Comparison of ENCODE assay signal across 9 mouse cellular contexts in the genomic region with DNA sequence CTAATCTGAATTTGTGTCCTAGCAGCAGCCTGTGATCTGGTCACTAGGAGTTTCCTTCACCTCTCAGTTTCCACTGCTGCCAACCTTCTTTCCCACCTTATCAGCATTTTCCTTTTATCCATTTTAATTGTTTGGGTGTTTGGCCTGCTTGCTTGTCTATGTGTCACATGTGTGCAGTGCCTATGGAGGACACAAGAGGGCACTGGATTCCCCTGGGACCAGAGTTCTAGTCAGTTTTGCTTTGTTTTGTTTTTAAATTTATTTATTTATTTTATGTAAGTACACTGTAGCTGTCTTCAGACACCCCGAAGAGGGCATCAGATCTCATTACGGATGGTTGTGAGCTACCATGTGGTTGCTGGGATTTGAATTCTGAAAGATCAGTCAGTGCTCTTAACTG. TPM values are rescaled to one million over a fixed set of nuclear protein-coding genes. Genes with fewer than 3 reads are reported as not detected.
DNase-seq lines count a peak whose midpoint lies in the region; ATAC-seq and TF ChIP-seq lines count a peak whose summit lies in the region.
"Had no signal": no experiment of that assay in that cellular context is flagged by ENCODE, and none has a peak within 500 bp of the region (broad histone marks: within the 10 kb centered on the region; RNA-seq: fewer than 3 reads in every experiment).

No protein-coding gene starts in this region.

- no peak overlapping the region for H3K4me2 ChIP-seq in kidney, embryonic 15.5 days
- no peak overlapping the region for H3K4me2 ChIP-seq in heart, embryonic 12.5 days

- TF ChIP-seq RAD21 in MEL (IDR thresholded peaks at IDR 0.05; ENCODE audit: low read depth, low read length) = peak; percentile 72

- peaks cover 16% of the 10 kb centered on the region; the same call in 1 of the 2 replicates for H3K4me1 ChIP-seq in kidney, adult 2 months (ENCODE audit: control insufficient read depth, insufficient read depth, low read length)
- H3K4me1 ChIP-seq in kidney, embryonic 15.5 days = no peaks in the 10 kb centered on the region
- H3K4me1 ChIP-seq in MEL (ENCODE audit: control insufficient read depth in 1 of 2, insufficient read depth in 2 of 2, low read length in 2 of 2) = no peaks in the 10 kb centered on the region
- H3K4me1 ChIP-seq in heart, embryonic 12.5 days (replicated peaks) = peaks cover 29% of the 10 kb centered on the region

- WGBS in kidney, adult 2 months = 77% methylated on average over 2 of the region's 2 CpGs
- 84% methylated on average over 2 of the region's 2 CpGs for WGBS in kidney, embryonic 15.5 days
- 80% methylated on average over 2 of the region's 2 CpGs for WGBS in heart, embryonic 12.5 days

- no peak for TF ChIP-seq EP300 in MEL (IDR thresholded peaks at IDR 0.05; ENCODE audit: low read depth in 1 of 2, low read length in 2 of 2)

- peak; percentile 29 for DNase-seq in kidney, adult 2 months
- peak; percentile 34 for DNase-seq in CD4-positive helper T cell, adult 2 months (ENCODE audit: low read depth, low spot score)
- peak; percentile 69 for DNase-seq in MEL (ENCODE audit: low read depth, low spot score)
- DNase-seq in lung, postnatal 36 days = peak; percentile 58
- DNase-seq in frontal cortex, postnatal 10 days (ENCODE audit: low spot score in 2 of 2) = no peak

- no peak for ATAC-seq in kidney, embryonic 15.5 days (replicated peaks; ENCODE audit: low FRiP score)
- no peak for ATAC-seq in activated CD4-positive, CD25-positive, alpha-beta regulatory T cell, adult 4 months
- no peak for ATAC-seq in heart, embryonic 12.5 days (ENCODE audit: insufficient number of reproducible peaks, low FRiP score)
- ATAC-seq: forebrain, embryonic 16.5 days had no signal

- peak; percentile 57 for TF ChIP-seq CTCF in kidney, adult 2 months (conservative IDR thresholded peaks at IDR 0.05; ENCODE audit: insufficient read depth, insufficient read length, low read depth, low read length)
- TF ChIP-seq CTCF in MEL (IDR thresholded peaks at IDR 0.05 in 2 of 3, conservative IDR thresholded peaks at IDR 0.05 in 1 of 3; ENCODE audit: control insufficient read depth in 1 of 3, insufficient read depth in 1 of 3, low read depth in 2 of 3, low read length in 3 of 3, poor library complexity in 1 of 3, severe bottlenecking in 1 of 3) = peak; percentile 65 to 78 (median 71)

- no peaks in the 10 kb centered on the region for H3K36me3 ChIP-seq in kidney, adult 2 months (ENCODE audit: control insufficient read depth, insufficient read depth, low read length)
- H3K36me3 ChIP-seq in kidney, embryonic 15.5 days = peaks cover 34% of the 10 kb centered on the region
- H3K36me3 ChIP-seq in MEL (ENCODE audit: control insufficient read depth in 1 of 2, insufficient read depth in 2 of 2, low read length in 2 of 2) = peaks cover 1 to 5% of the 10 kb centered on the region in 2 experiments; a peak in 3 of 4 replicates
- peaks cover 32% of the 10 kb centered on the region for H3K36me3 ChIP-seq in heart, embryonic 12.5 days

- no peaks in the 10 kb centered on the region for H3K27me3 ChIP-seq in kidney, adult 2 months (replicated peaks; ENCODE audit: control insufficient read depth, insufficient read depth, low read length)
- no peaks in the 10 kb centered on the region for H3K27me3 ChIP-seq in kidney, embryonic 15.5 days
- H3K27me3 ChIP-seq in MEL (ENCODE audit: control insufficient read depth in 1 of 2, insufficient read depth in 2 of 2, low read length in 2 of 2) = no peaks in the 10 kb centered on the region
- H3K27me3 ChIP-seq in heart, embryonic 12.5 days (replicated peaks) = no peaks in the 10 kb centered on the region

- H3K9ac ChIP-seq in kidney, embryonic 15.5 days = no peak overlapping the region
- no peak overlapping the region for H3K9ac ChIP-seq in MEL (ENCODE audit: control insufficient read depth, low read depth, low read length, poor library complexity, severe bottlenecking)
- no peak overlapping the region for H3K9ac ChIP-seq in heart, embryonic 12.5 days

- peaks cover 2% of the 10 kb centered on the region; the same call in 1 of the 2 replicates for H3K79me2 ChIP-seq in MEL (ENCODE audit: control insufficient read depth, insufficient read depth, low read length, poor library complexity)

- H3K4me3 ChIP-seq in kidney, adult 2 months (ENCODE audit: insufficient read depth, low read depth, low read length) = no peak overlapping the region
- H3K4me3 ChIP-seq in kidney, embryonic 15.5 days (replicated peaks) = no peak overlapping the region
- no peak overlapping the region for H3K4me3 ChIP-seq in MEL (ENCODE audit: control insufficient read depth in 1 of 2, insufficient read depth in 1 of 2, low read depth in 2 of 2, low read length in 2 of 2)
- H3K4me3 ChIP-seq in heart, embryonic 12.5 days = no peak overlapping the region

- TF ChIP-seq POLR2A in kidney, adult 2 months (IDR thresholded peaks at IDR 0.05; ENCODE audit: low read depth, low read length) = no peak
- TF ChIP-seq POLR2A in MEL (IDR thresholded peaks at IDR 0.05; ENCODE audit: control insufficient read depth in 1 of 2, insufficient read depth in 1 of 2, low read depth in 1 of 2, low read length in 2 of 2, poor library complexity in 1 of 2) = no peak

- H3K27ac ChIP-seq in kidney, adult 2 months (ENCODE audit: insufficient read depth, low read depth, low read length) = no peak overlapping the region
- no peak overlapping the region for H3K27ac ChIP-seq in kidney, embryonic 15.5 days
- no peak overlapping the region for H3K27ac ChIP-seq in MEL (ENCODE audit: control insufficient read depth, low read depth, low read length)
- no peak overlapping the region for H3K27ac ChIP-seq in heart, embryonic 12.5 days (ENCODE audit: poor library complexity, severe bottlenecking)

- no peaks in the 10 kb centered on the region for H3K9me3 ChIP-seq in kidney, embryonic 15.5 days (replicated peaks)
- no peaks in the 10 kb centered on the region for H3K9me3 ChIP-seq in MEL (replicated peaks; ENCODE audit: insufficient read depth, low read length)
- no peaks in the 10 kb centered on the region for H3K9me3 ChIP-seq in heart, embryonic 12.5 days (replicated peaks)

TF ChIP-seq in MEL, 35 proteins besides CTCF, POLR2A, EP300 and RAD21 (continues in another document):
- TF ChIP-seq POLR2AphosphoS2 (IDR thresholded peaks at IDR 0.05; ENCODE audit: low read length) (no peak), SMC3 (IDR thresholded peaks at IDR 0.05; ENCODE audit: low read depth, low read length) (peak; percentile 86), USF1 (IDR thresholded peaks at IDR 0.05; ENCODE audit: low read depth, low read length) (peak; percentile 45; the same call in 1 of the 2 replicates), HCFC1 (IDR thresholded peaks at IDR 0.05; ENCODE audit: low read depth, low read length) (no peak), NELFE (IDR thresholded peaks at IDR 0.05; ENCODE audit: low read depth, low read length) (no peak), UBTF (IDR thresholded peaks at IDR 0.05; ENCODE audit: borderline replicate concordance, insufficient read depth, low read depth, low read length) (no peak)

RNA-seq across cellular contexts. Expression of a gene that starts 22.9 kb away (rescaled TPM):
- polyA plus RNA-seq in kidney, adult 2 months (2012; rRNA removed) = 10.9 and 12.5 TPM in 2 replicates
- polyA plus RNA-seq in kidney, embryonic 15.5 days (2015; fragmentation: Nextera tagmentation; extraction: Ambion mirVana) = 5.2 and 5.8 TPM in 2 replicates
- 3.8 and 4.5 TPM in 2 replicates for total RNA-seq in MEL (2012; rRNA removed)
- polyA plus RNA-seq in MEL (2012; ENCODE audit: insufficient read depth in 1 of 2, insufficient read length in 2 of 2, low read depth in 1 of 2, low replicate concordance in 2 of 2, missing spikeins in 1 of 2) = 10 to 100 TPM in 1 of 2 experiments, not detected in 1; 12.6 TPM
- polyA plus RNA-seq in activated CD4-positive, CD25-positive, alpha-beta regulatory T cell, adult 4 months (2017; shearing (Covaris generic)) = 1 to 10 TPM; 4.0 to 5.5 TPM
- 4.6 and 6.1 TPM in 2 replicates for polyA plus RNA-seq in heart, embryonic 12.5 days (2016; fragmentation: Nextera tagmentation; extraction: Ambion mirVana)

RNA-seq across cellular contexts. Expression of a gene that starts 30.7 kb away (rescaled TPM):
- polyA plus RNA-seq in kidney, adult 2 months (2012; rRNA removed) = 33.8 and 46.3 TPM in 2 replicates
- polyA plus RNA-seq in kidney, embryonic 15.5 days (2015; fragmentation: Nextera tagmentation; extraction: Ambion mirVana) = 1.4 and 1.9 TPM in 2 replicates
- total RNA-seq in MEL (2012; rRNA removed) = 1.6 and 3.1 TPM in 2 replicates
- 1 to 10 TPM in 1 of 2 experiments, not detected in 1; 3.4 TPM for polyA plus RNA-seq in MEL (2012; ENCODE audit: insufficient read depth in 1 of 2, insufficient read length in 2 of 2, low read depth in 1 of 2, low replicate concordance in 2 of 2, missing spikeins in 1 of 2)
- polyA plus RNA-seq in activated CD4-positive, CD25-positive, alpha-beta regulatory T cell, adult 4 months (2017; shearing (Covaris generic)) = not detected
- polyA plus RNA-seq in heart, embryonic 12.5 days (2016; fragmentation: Nextera tagmentation; extraction: Ambion mirVana) = 0.63 and 0.70 TPM in 2 replicates

RNA-seq across cellular contexts. Expression of a gene that starts 56.3 kb away (rescaled TPM):
- polyA plus RNA-seq in kidney, adult 2 months (2012; rRNA removed) = 84.1 and 118 TPM in 2 replicates
- polyA plus RNA-seq in kidney, embryonic 15.5 days (2015; fragmentation: Nextera tagmentation; extraction: Ambion mirVana) = 372 and 393 TPM in 2 replicates
- total RNA-seq in MEL (2012; rRNA removed) = 785 and 867 TPM in 2 replicates
- polyA plus RNA-seq in MEL (2012; ENCODE audit: insufficient read depth in 1 of 2, insufficient read length in 2 of 2, low read depth in 1 of 2, low replicate concordance in 2 of 2, missing spikeins in 1 of 2) = 100 to 1,000 TPM; 390 to 464 TPM
- polyA plus RNA-seq in activated CD4-positive, CD25-positive, alpha-beta regulatory T cell, adult 4 months (2017; shearing (Covaris generic)) = 100 to 1,000 TPM; 179 to 210 TPM
- polyA plus RNA-seq in heart, embryonic 12.5 days (2016; fragmentation: Nextera tagmentation; extraction: Ambion mirVana) = 331 and 334 TPM in 2 replicates

RNA-seq across cellular contexts. Expression of a gene that starts 58.5 kb away (rescaled TPM):
- 85.4 and 105 TPM in 2 replicates for polyA plus RNA-seq in kidney, adult 2 months (2012; rRNA removed)
- 37.3 and 37.5 TPM in 2 replicates for polyA plus RNA-seq in kidney, embryonic 15.5 days (2015; fragmentation: Nextera tagmentation; extraction: Ambion mirVana)
- 22.3 and 33.7 TPM in 2 replicates for total RNA-seq in MEL (2012; rRNA removed)
- polyA plus RNA-seq in MEL (2012; ENCODE audit: insufficient read depth in 1 of 2, insufficient read length in 2 of 2, low read depth in 1 of 2, low replicate concordance in 2 of 2, missing spikeins in 1 of 2) = 10 to 100 TPM in 1 of 2 experiments, not detected in 1; 69.4 TPM
- 1 to 10 TPM; 1.0 to 1.2 TPM for polyA plus RNA-seq in activated CD4-positive, CD25-positive, alpha-beta regulatory T cell, adult 4 months (2017; shearing (Covaris generic))
- polyA plus RNA-seq in heart, embryonic 12.5 days (2016; fragmentation: Nextera tagmentation; extraction: Ambion mirVana) = 35.4 and 39.3 TPM in 2 replicates

RNA-seq across cellular contexts. Expression of a gene that starts 58.5 kb away (rescaled TPM):
- polyA plus RNA-seq in kidney, adult 2 months (2012; rRNA removed) = 337 and 344 TPM in 2 replicates
- polyA plus RNA-seq in kidney, embryonic 15.5 days (2015; fragmentation: Nextera tagmentation; extraction: Ambion mirVana) = 233 and 259 TPM in 2 replicates
- total RNA-seq in MEL (2012; rRNA removed) = 223 and 240 TPM in 2 replicates
- 100 to 1,000 TPM in 1 of 2 experiments, not detected in 1; 187 TPM for polyA plus RNA-seq in MEL (2012; ENCODE audit: insufficient read depth in 1 of 2, insufficient read length in 2 of 2, low read depth in 1 of 2, low replicate concordance in 2 of 2, missing spikeins in 1 of 2)
- 10 to 100 TPM; 51.8 to 58.9 TPM for polyA plus RNA-seq in activated CD4-positive, CD25-positive, alpha-beta regulatory T cell, adult 4 months (2017; shearing (Covaris generic))
- 209 and 210 TPM in 2 replicates for polyA plus RNA-seq in heart, embryonic 12.5 days (2016; fragmentation: Nextera tagmentation; extraction: Ambion mirVana)

Comparison
In these comparisons a context has a peak if more than half of its experiments do, and no peak if none do; other contexts are left out.
1. DNase-seq: peak in kidney, adult 2 months (single experiment), CD4-positive helper T cell, adult 2 months (single experiment), MEL (single experiment) and lung, postnatal 36 days (single experiment); none in frontal cortex, postnatal 10 days (0 of 2).